Mouse (Mus musculus): ENCODE measurements around the gene Msl2. TPM values are rescaled to one million over a fixed set of nuclear protein-coding genes. Genes with fewer than 3 reads are reported as not detected.

Gene Msl2
- total and polyA plus RNA-seq, 2 experiments = 9.6 to 13.6 TPM

DNA sequence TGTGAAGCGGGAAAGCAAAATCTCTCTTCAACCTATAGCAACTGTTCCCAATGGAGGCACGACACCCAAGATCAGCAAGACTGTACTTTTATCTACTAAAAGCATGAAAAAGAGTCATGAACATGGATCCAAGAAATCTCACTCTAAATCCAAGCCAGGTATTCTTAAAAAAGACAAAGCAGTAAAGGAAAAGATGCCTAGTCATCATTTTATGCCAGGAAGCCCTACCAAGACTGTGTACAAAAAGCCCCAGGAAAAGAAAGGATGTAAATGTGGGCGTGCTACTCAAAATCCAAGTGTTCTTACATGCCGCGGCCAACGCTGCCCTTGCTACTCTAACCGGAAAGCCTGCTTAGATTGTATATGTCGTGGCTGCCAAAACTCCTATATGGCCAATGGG lies 27.6 kb downstream of the Msl2 start:
- H3K36me3 ChIP-seq (ENCODE audit: control insufficient read depth, insufficient read depth, low read length) = peaks cover 24% of the 10 kb centered on the region
- WGBS = 96% methylated on average over 8 of the region's 8 CpGs
- TF ChIP-seq POLR2A (IDR thresholded peaks at IDR 0.05; ENCODE audit: extremely low read depth, insufficient read depth, low read length) (no peak), CTCF (IDR thresholded peaks at IDR 0.05; ENCODE audit: low read depth, low read length) (no peak)
- H3K27me3 ChIP-seq (ENCODE audit: control insufficient read depth, insufficient read depth, low read length) = no peaks in the 10 kb centered on the region
- peaks cover 31% of the 10 kb centered on the region for H3K79me2 ChIP-seq (ENCODE audit: control insufficient read depth, insufficient read depth, low read length)
- no peak for DNase-seq (ENCODE audit: extremely low read depth, low read depth, low spot score)
- peaks cover 5% of the 10 kb centered on the region for H3K4me1 ChIP-seq (ENCODE audit: control insufficient read depth, insufficient read depth, low read length)
- no peak overlapping the region for H3K4me3 ChIP-seq (ENCODE audit: insufficient read depth, low read depth, low read length)
- H3K27ac ChIP-seq (replicated peaks; ENCODE audit: insufficient read depth, low read depth, low read length) = no peak overlapping the region
- H3K9ac ChIP-seq (ENCODE audit: low read depth, low read length) = no peak overlapping the region

DNA sequence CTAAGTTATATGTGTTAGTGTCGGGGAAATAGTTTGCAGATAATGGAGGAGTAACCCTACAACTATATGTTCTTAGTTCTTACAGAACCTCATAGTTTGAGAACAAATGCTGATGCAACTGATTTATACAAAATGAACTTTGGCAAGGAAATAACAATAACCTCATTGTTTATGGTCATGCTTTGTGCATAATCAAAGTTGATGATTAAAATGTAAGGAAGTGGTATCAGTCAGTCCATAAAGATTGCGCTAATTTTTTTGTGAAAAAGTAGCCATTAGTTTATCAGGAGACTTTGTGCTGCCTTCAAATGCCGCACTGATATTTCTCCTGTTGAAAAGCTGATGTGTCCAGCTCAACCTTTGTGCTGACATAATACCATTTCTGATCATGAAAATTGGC lies 28.4 kb downstream of the Msl2 start:
- Histone ChIP-seq H3K4me3 (ENCODE audit: insufficient read depth, low read depth, low read length) (no peak overlapping the region), H3K4me1 (ENCODE audit: control insufficient read depth, insufficient read depth, low read length) (peaks cover 5% of the 10 kb centered on the region), H3K27ac (replicated peaks; ENCODE audit: insufficient read depth, low read depth, low read length) (no peak overlapping the region), H3K27me3 (ENCODE audit: control insufficient read depth, insufficient read depth, low read length) (no peaks in the 10 kb centered on the region), H3K79me2 (ENCODE audit: control insufficient read depth, insufficient read depth, low read length) (peaks cover 30% of the 10 kb centered on the region), H3K36me3 (ENCODE audit: control insufficient read depth, insufficient read depth, low read length) (peaks cover 25% of the 10 kb centered on the region), H3K9ac (ENCODE audit: low read depth, low read length) (no peak overlapping the region)
- no peak for DNase-seq (ENCODE audit: extremely low read depth, low read depth, low spot score)
- 83% methylated on average over 3 of the region's 3 CpGs for WGBS
- no peak for TF ChIP-seq POLR2A (IDR thresholded peaks at IDR 0.05; ENCODE audit: extremely low read depth, insufficient read depth, low read length)
- TF ChIP-seq CTCF (IDR thresholded peaks at IDR 0.05; ENCODE audit: low read depth, low read length) = no peak

DNA sequence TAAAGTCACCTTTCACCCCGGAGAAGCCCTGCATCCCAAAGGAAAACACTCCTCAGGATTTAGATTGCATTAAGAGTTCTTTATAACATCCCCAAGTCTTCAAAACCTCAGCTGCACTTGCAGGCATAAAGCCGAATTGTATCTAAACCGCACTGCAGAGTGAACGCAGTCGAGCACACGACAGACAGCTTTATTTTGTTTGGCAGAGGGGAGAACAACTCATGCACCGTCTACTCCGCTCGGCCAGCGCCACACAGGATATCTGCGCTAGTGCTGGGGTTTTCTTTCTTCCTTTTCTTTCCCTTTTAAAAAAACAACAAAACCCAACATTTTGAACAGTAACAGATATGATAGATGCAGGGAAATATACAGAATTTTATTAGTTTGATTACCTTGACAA lies 31.0 kb downstream of the Msl2 start:
- WGBS = 91% methylated on average over 11 of the region's 11 CpGs
- H3K27ac ChIP-seq (replicated peaks; ENCODE audit: insufficient read depth, low read depth, low read length) = no peak overlapping the region
- H3K4me1 ChIP-seq (ENCODE audit: control insufficient read depth, insufficient read depth, low read length) = peaks cover 2% of the 10 kb centered on the region; the same call in 1 of the 2 replicates
- H3K9ac ChIP-seq (ENCODE audit: low read depth, low read length) = no peak overlapping the region
- H3K79me2 ChIP-seq (ENCODE audit: control insufficient read depth, insufficient read depth, low read length) = peaks cover 19% of the 10 kb centered on the region; the same call in 1 of the 2 replicates
- H3K4me3 ChIP-seq (ENCODE audit: insufficient read depth, low read depth, low read length) = no peak overlapping the region
- no peak for DNase-seq (ENCODE audit: extremely low read depth, low read depth, low spot score)
- H3K36me3 ChIP-seq (ENCODE audit: control insufficient read depth, insufficient read depth, low read length) = peaks cover 28% of the 10 kb centered on the region
- no peaks in the 10 kb centered on the region for H3K27me3 ChIP-seq (ENCODE audit: control insufficient read depth, insufficient read depth, low read length)
- TF ChIP-seq CTCF (IDR thresholded peaks at IDR 0.05; ENCODE audit: low read depth, low read length) = no peak
- no peak for TF ChIP-seq POLR2A (IDR thresholded peaks at IDR 0.05; ENCODE audit: extremely low read depth, insufficient read depth, low read length)

DNA sequence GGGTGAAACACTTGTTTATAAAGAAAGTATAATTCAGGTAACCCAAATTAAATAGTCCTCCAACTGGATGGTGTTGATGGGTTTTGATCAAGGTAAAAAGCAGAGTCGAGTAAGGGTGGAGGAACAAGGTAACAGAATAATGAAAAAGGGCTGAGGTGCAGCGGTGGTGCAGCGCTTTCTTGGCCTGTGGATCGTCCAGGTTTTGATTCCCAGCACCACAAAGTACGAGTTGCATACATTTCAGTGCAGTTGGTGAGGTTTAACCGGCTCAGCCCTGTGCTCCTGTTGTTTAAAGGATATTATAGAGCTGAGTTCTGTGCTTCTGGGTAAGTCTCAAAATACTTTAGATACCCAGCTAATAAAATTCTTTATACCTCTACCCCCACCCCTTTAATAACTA lies 31.8 kb downstream of the Msl2 start:
- 95% methylated on average over 6 of the region's 6 CpGs for WGBS
- no peak for TF ChIP-seq CTCF (IDR thresholded peaks at IDR 0.05; ENCODE audit: low read depth, low read length)
- no peak for TF ChIP-seq POLR2A (IDR thresholded peaks at IDR 0.05; ENCODE audit: extremely low read depth, insufficient read depth, low read length)
- Histone ChIP-seq H3K27me3 (ENCODE audit: control insufficient read depth, insufficient read depth, low read length) (no peaks in the 10 kb centered on the region), H3K79me2 (ENCODE audit: control insufficient read depth, insufficient read depth, low read length) (peaks cover 16% of the 10 kb centered on the region; the same call in 1 of the 2 replicates), H3K27ac (replicated peaks; ENCODE audit: insufficient read depth, low read depth, low read length) (no peak overlapping the region), H3K4me3 (ENCODE audit: insufficient read depth, low read depth, low read length) (no peak overlapping the region), H3K4me1 (ENCODE audit: control insufficient read depth, insufficient read depth, low read length) (peaks cover 4% of the 10 kb centered on the region; the same call in 1 of the 2 replicates), H3K36me3 (ENCODE audit: control insufficient read depth, insufficient read depth, low read length) (peaks cover 24% of the 10 kb centered on the region), H3K9ac (ENCODE audit: low read depth, low read length) (no peak overlapping the region)
- no peak for DNase-seq (ENCODE audit: extremely low read depth, low read depth, low spot score)

DNA sequence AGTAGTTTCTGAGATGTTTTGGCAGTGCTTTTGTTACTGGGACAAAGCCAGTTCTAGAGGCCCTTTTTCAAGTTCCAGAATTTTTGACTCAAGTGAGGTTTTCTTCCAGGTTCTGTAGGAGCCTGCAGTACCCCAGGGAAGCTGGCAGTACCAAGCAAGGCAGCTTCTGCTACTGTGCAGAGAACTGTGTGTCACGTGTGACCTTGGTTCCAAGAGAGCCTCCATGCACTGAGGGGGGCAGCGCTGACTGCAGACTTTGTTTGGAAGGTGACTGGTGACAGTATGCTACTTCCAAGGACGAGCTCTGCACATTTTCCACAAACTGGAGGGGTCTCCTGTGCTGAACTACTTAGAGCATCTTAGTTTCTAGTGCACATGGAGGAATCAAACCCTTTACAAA lies 33.5 kb downstream of the Msl2 start:
- DNase-seq (ENCODE audit: extremely low read depth, low read depth, low spot score) = no peak
- Histone ChIP-seq H3K4me3 (ENCODE audit: insufficient read depth, low read depth, low read length) (no peak overlapping the region), H3K79me2 (ENCODE audit: control insufficient read depth, insufficient read depth, low read length) (peaks cover 2% of the 10 kb centered on the region; the same call in 1 of the 2 replicates), H3K9ac (ENCODE audit: low read depth, low read length) (no peak overlapping the region), H3K27me3 (ENCODE audit: control insufficient read depth, insufficient read depth, low read length) (no peaks in the 10 kb centered on the region), H3K36me3 (ENCODE audit: control insufficient read depth, insufficient read depth, low read length) (peaks cover 9% of the 10 kb centered on the region), H3K4me1 (ENCODE audit: control insufficient read depth, insufficient read depth, low read length) (peaks cover 4% of the 10 kb centered on the region; the same call in 1 of the 2 replicates), H3K27ac (replicated peaks; ENCODE audit: insufficient read depth, low read depth, low read length) (no peak overlapping the region)
- TF ChIP-seq CTCF (IDR thresholded peaks at IDR 0.05; ENCODE audit: low read depth, low read length) (no peak), POLR2A (IDR thresholded peaks at IDR 0.05; ENCODE audit: extremely low read depth, insufficient read depth, low read length) (no peak)
- WGBS = 90% methylated on average over 3 of the region's 3 CpGs

DNA sequence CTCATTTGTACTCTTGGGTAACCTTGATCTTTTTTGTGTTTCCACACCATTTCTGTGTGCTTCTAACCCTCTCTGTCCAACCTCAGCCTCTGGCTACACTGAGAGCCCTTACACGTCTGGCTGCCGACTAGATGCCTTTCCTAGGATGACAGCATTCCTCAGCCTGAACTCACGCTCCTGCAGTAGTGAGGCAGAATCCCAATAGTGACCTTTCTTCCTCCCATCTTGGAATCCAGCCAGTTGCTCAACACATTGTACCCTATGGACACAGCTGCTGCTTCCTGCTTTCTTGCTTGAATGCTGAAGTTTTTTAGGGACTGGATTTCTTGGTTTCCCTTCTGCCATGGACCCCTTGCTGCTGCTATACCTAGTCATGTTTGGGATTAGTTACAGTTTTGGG lies 36.1 kb downstream of the Msl2 start:
- no peak overlapping the region for H3K9ac ChIP-seq (ENCODE audit: low read depth, low read length)
- H3K4me1 ChIP-seq (ENCODE audit: control insufficient read depth, insufficient read depth, low read length) = peaks cover 11% of the 10 kb centered on the region; the same call in 1 of the 2 replicates
- 3% methylated on average over 3 of the region's 3 CpGs for WGBS
- peaks cover 5% of the 10 kb centered on the region; the same call in 1 of the 2 replicates for H3K36me3 ChIP-seq (ENCODE audit: control insufficient read depth, insufficient read depth, low read length)
- no peak overlapping the region for H3K27ac ChIP-seq (replicated peaks; ENCODE audit: insufficient read depth, low read depth, low read length)
- no peak overlapping the region for H3K4me3 ChIP-seq (ENCODE audit: insufficient read depth, low read depth, low read length)
- H3K27me3 ChIP-seq (ENCODE audit: control insufficient read depth, insufficient read depth, low read length) = no peaks in the 10 kb centered on the region
- H3K79me2 ChIP-seq (ENCODE audit: control insufficient read depth, insufficient read depth, low read length) = peaks cover 2% of the 10 kb centered on the region; the same call in 1 of the 2 replicates
- no peak for TF ChIP-seq POLR2A (IDR thresholded peaks at IDR 0.05; ENCODE audit: extremely low read depth, insufficient read depth, low read length)
- no peak for TF ChIP-seq CTCF (IDR thresholded peaks at IDR 0.05; ENCODE audit: low read depth, low read length)
- peak; percentile 67 for DNase-seq (ENCODE audit: extremely low read depth, low read depth, low spot score)

All from liver, adult 2 months (tissue).